Mouse (Mus musculus): ENCODE results near the gene Rusc2. TPM values are rescaled to one million over a fixed set of nuclear protein-coding genes. Genes with fewer than 3 reads are reported as not detected.

Gene Rusc2
- total and polyA plus RNA-seq, 3 experiments = 8.7 to 17.1 (median 14.5) TPM

DNA sequence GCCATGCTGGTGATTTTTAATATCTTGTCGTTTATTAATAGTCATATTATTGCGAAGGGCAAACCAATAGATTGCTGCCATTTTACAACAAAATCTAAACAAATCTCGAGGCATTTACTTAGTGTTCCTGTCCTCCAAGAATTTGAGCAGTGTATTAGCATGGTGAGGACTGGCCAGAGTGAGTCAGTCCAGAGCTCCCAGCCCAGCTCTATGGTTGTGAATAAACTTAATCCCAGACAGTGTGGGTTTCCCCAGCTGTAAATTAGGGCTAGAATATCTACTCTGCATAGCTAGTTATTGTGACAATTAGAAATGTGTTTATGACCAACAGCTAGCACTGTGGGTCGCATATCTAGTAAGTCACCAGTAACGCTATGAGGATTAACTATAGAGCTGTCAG is 14.6 kb downstream of the Rusc2 start:
- ATAC-seq (ENCODE audit: extremely low read depth, insufficient number of reproducible peaks, low FRiP score, poor library complexity, severe bottlenecking) = no peak
- peaks cover 39% of the 10 kb centered on the region for H3K27me3 ChIP-seq (ENCODE audit: insufficient read depth, low read length)
- no peak overlapping the region for H3K4me3 ChIP-seq (ENCODE audit: low read depth, low read length)
- no peaks in the 10 kb centered on the region for H3K36me3 ChIP-seq (replicated peaks)
- DNase-seq (ENCODE audit: low spot score) = no peak
- no peaks in the 10 kb centered on the region for H3K4me1 ChIP-seq (ENCODE audit: insufficient read depth, low read depth, low read length)
- no peaks in the 10 kb centered on the region for H3K9me3 ChIP-seq (replicated peaks)
- TF ChIP-seq GATA1 (IDR thresholded peaks at IDR 0.05; ENCODE audit: borderline replicate concordance, low read length) = no peak
- TF ChIP-seq POLR2AphosphoS5 (IDR thresholded peaks at IDR 0.05; ENCODE audit: insufficient replicate concordance, low read depth, low read length) = no peak
- TF ChIP-seq GATA2 (IDR thresholded peaks at IDR 0.05; ENCODE audit: borderline replicate concordance, low read depth, low read length) = no peak
- TF ChIP-seq CTCF (IDR thresholded peaks at IDR 0.05; ENCODE audit: low read depth, low read length) = no peak
- no peak for TF ChIP-seq TAL1 (conservative IDR thresholded peaks at IDR 0.05; ENCODE audit: low read depth, low read length)

DNA sequence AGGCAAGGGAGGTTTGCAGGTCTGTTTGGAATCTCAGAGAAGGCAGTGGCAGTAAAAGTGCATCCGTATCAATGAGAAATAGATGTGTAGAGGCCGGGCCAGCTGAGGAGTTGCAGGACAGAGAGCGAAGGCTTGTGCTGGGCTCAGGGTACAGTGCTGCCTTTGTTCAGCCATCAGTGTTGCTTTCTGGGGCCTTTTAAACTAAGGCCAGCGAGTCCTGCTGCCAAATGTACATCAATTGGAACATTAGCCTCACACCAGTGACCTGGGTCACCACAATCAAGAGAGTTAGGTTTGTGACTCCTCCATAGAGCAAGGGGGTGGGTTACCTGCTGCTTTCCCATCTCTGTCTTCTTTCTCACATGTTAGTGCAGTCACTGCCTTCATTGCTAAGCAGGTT is 16.2 kb downstream of the Rusc2 start:
- Histone ChIP-seq H3K4me3 (ENCODE audit: low read depth, low read length) (no peak overlapping the region), H3K36me3 (replicated peaks) (no peaks in the 10 kb centered on the region), H3K4me1 (ENCODE audit: insufficient read depth, low read depth, low read length) (no peaks in the 10 kb centered on the region; the same call in 1 of the 2 replicates), H3K27me3 (ENCODE audit: insufficient read depth, low read length) (peaks cover 48% of the 10 kb centered on the region), H3K9me3 (replicated peaks) (no peaks in the 10 kb centered on the region)
- no peak for ATAC-seq (ENCODE audit: extremely low read depth, insufficient number of reproducible peaks, low FRiP score, poor library complexity, severe bottlenecking)
- no peak for DNase-seq (ENCODE audit: low spot score)
- TF ChIP-seq CTCF (IDR thresholded peaks at IDR 0.05; ENCODE audit: low read depth, low read length) = no peak
- no peak for TF ChIP-seq TAL1 (conservative IDR thresholded peaks at IDR 0.05; ENCODE audit: low read depth, low read length)
- TF ChIP-seq GATA1 (IDR thresholded peaks at IDR 0.05; ENCODE audit: borderline replicate concordance, low read length) = no peak
- no peak for TF ChIP-seq POLR2AphosphoS5 (IDR thresholded peaks at IDR 0.05; ENCODE audit: insufficient replicate concordance, low read depth, low read length)
- TF ChIP-seq GATA2 (IDR thresholded peaks at IDR 0.05; ENCODE audit: borderline replicate concordance, low read depth, low read length) = no peak

DNA sequence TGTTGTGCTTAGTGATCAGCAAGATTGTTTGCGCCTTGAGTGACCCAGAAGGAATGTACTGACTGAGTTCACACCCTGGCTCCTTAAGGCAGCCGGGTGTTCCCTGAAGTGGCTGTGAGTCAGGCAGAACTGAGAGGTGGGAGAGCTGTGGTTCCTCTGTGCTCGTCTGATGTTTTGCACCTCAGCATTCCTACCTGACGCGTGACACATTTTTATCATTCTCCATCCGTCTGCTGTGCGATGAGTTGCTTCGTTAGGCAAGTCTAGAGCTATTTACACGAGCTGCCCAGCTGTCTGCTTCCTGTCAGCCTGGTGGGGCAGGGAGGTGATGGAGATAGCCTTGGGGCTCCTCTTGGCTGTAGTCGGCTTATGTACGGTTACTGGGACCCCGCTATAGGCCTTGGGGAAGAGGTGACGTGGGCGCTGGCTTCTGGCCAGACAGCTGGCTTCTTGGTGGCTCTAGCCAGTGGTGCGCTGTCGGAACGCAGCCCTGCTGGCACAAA is 17.1 kb downstream of the Rusc2 start:
- no peaks in the 10 kb centered on the region for H3K9me3 ChIP-seq (replicated peaks)
- no peaks in the 10 kb centered on the region; the same call in 1 of the 2 replicates for H3K4me1 ChIP-seq (ENCODE audit: insufficient read depth, low read depth, low read length)
- TF ChIP-seq POLR2AphosphoS5 (IDR thresholded peaks at IDR 0.05; ENCODE audit: insufficient replicate concordance, low read depth, low read length) (no peak), GATA1 (IDR thresholded peaks at IDR 0.05; ENCODE audit: borderline replicate concordance, low read length) (no peak), TAL1 (conservative IDR thresholded peaks at IDR 0.05; ENCODE audit: low read depth, low read length) (no peak)
- peaks cover 55% of the 10 kb centered on the region for H3K27me3 ChIP-seq (ENCODE audit: insufficient read depth, low read length)
- H3K36me3 ChIP-seq (replicated peaks) = no peaks in the 10 kb centered on the region
- H3K4me3 ChIP-seq (ENCODE audit: low read depth, low read length) = no peak overlapping the region
- DNase-seq (ENCODE audit: low spot score) (no peak), ATAC-seq (ENCODE audit: extremely low read depth, insufficient number of reproducible peaks, low FRiP score, poor library complexity, severe bottlenecking) (no peak)

DNA sequence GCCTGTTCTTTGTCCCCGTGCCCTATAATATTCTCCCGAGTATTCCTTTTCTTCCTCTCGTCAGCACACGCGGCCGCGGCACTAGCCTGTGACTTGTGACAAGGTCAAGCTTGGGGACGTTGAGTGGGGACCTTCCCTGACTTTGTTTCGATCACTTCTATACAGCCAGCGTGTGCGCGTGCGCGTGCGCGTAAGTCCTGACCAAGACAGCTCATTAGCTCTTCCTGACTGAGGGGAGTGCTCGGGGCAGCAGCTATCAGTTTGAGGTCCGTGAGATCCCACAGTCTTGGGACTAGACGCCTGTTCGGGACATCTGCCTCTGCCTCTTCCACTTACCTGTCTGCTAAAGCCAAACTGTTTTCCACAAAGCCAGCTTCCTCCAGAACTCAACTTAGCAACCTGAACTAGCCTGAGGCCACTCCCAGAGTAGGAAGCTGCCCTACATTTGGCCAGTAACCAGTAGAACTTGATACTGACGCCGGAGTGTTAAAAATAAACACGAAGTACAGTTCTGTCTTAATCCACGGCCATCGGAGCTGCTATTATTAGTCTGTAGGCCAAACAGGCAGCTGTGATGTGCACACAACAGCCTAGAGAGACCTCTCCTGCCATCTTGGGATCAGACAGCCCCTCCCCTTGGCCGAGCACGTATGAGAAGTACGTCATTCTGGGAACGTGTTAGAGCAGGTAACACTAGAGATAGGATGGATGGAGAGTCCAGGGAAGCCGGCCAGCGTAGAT is 17.8 kb downstream of the Rusc2 start:
- DNase-seq (ENCODE audit: low spot score) = no peak
- Histone ChIP-seq H3K9me3 (replicated peaks) (no peaks in the 10 kb centered on the region), H3K27me3 (ENCODE audit: insufficient read depth, low read length) (peaks cover 54% of the 10 kb centered on the region), H3K4me3 (ENCODE audit: low read depth, low read length) (no peak overlapping the region), H3K4me1 (ENCODE audit: insufficient read depth, low read depth, low read length) (no peaks in the 10 kb centered on the region; the same call in 1 of the 2 replicates), H3K36me3 (replicated peaks) (no peaks in the 10 kb centered on the region)
- ATAC-seq (ENCODE audit: extremely low read depth, insufficient number of reproducible peaks, low FRiP score, poor library complexity, severe bottlenecking) = no peak
- TF ChIP-seq POLR2AphosphoS5 (IDR thresholded peaks at IDR 0.05; ENCODE audit: insufficient replicate concordance, low read depth, low read length) (no peak), GATA2 (IDR thresholded peaks at IDR 0.05; ENCODE audit: borderline replicate concordance, low read depth, low read length) (no peak), CTCF (IDR thresholded peaks at IDR 0.05; ENCODE audit: low read depth, low read length) (no peak), TAL1 (conservative IDR thresholded peaks at IDR 0.05; ENCODE audit: low read depth, low read length) (no peak), GATA1 (IDR thresholded peaks at IDR 0.05; ENCODE audit: borderline replicate concordance, low read length) (no peak)

DNA sequence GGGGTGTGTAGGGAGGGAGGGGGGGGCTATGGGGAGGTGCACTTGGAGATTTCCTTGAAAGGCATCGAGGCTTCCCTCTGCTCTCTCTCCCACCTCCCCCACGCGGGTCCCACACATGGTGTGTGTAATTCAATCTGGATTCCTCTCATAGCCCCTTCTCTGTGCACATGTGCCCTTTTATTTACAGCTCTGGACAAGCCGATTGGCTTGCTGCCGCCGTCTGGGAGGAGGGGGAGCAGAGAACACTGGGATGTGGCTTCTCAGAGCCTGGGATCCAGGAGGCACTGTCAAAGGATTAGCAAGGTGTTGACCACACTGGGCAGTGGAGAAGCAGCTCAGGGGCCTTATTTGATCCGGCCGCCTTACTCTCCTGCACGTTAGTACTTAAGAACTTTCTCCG is 19.2 kb downstream of the Rusc2 start:
- DNase-seq (ENCODE audit: low spot score) (no peak), ATAC-seq (ENCODE audit: extremely low read depth, insufficient number of reproducible peaks, low FRiP score, poor library complexity, severe bottlenecking) (no peak)
- no peak overlapping the region for H3K4me3 ChIP-seq (ENCODE audit: low read depth, low read length)
- no peaks in the 10 kb centered on the region for H3K36me3 ChIP-seq (replicated peaks)
- H3K4me1 ChIP-seq (ENCODE audit: insufficient read depth, low read depth, low read length) = no peaks in the 10 kb centered on the region; the same call in 1 of the 2 replicates
- TF ChIP-seq GATA1 (IDR thresholded peaks at IDR 0.05; ENCODE audit: borderline replicate concordance, low read length) (no peak), CTCF (IDR thresholded peaks at IDR 0.05; ENCODE audit: low read depth, low read length) (no peak), TAL1 (conservative IDR thresholded peaks at IDR 0.05; ENCODE audit: low read depth, low read length) (no peak), POLR2AphosphoS5 (IDR thresholded peaks at IDR 0.05; ENCODE audit: insufficient replicate concordance, low read depth, low read length) (no peak), GATA2 (IDR thresholded peaks at IDR 0.05; ENCODE audit: borderline replicate concordance, low read depth, low read length) (no peak)
- H3K9me3 ChIP-seq (replicated peaks) = no peaks in the 10 kb centered on the region
- peaks cover 59% of the 10 kb centered on the region for H3K27me3 ChIP-seq (ENCODE audit: insufficient read depth, low read length)

DNA sequence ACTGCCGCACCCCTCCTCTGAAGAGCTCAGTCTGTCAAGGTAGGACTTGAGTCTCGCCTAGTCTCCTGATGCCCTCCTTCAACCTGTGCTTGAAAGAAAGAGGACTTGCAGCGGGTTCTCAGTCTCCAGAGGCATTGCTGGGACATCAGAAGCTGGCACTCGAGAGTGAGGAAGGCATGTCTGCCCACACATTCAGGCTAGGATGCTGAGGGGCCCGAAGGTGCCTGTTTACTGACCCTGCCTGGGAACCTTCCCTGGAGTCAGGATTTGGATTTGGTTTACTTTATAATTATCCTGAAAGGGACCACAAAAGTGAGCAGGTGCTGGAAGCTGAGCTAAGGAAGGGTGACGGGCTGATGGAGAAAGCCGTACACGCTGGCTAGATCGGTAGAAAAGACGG is 19.7 kb downstream of the Rusc2 start:
- Histone ChIP-seq H3K27me3 (ENCODE audit: insufficient read depth, low read length) (peaks cover 62% of the 10 kb centered on the region), H3K9me3 (replicated peaks) (no peaks in the 10 kb centered on the region), H3K36me3 (replicated peaks) (no peaks in the 10 kb centered on the region), H3K4me1 (ENCODE audit: insufficient read depth, low read depth, low read length) (peaks cover 4% of the 10 kb centered on the region; the same call in 1 of the 2 replicates), H3K4me3 (ENCODE audit: low read depth, low read length) (no peak overlapping the region)
- TF ChIP-seq POLR2AphosphoS5 (IDR thresholded peaks at IDR 0.05; ENCODE audit: insufficient replicate concordance, low read depth, low read length) = no peak
- no peak for TF ChIP-seq GATA2 (IDR thresholded peaks at IDR 0.05; ENCODE audit: borderline replicate concordance, low read depth, low read length)
- no peak for TF ChIP-seq TAL1 (conservative IDR thresholded peaks at IDR 0.05; ENCODE audit: low read depth, low read length)
- no peak for TF ChIP-seq CTCF (IDR thresholded peaks at IDR 0.05; ENCODE audit: low read depth, low read length)
- no peak for TF ChIP-seq GATA1 (IDR thresholded peaks at IDR 0.05; ENCODE audit: borderline replicate concordance, low read length)
- DNase-seq (ENCODE audit: low spot score) = no peak
- no peak for ATAC-seq (ENCODE audit: extremely low read depth, insufficient number of reproducible peaks, low FRiP score, poor library complexity, severe bottlenecking)

Measured in G1E (cell line).